Mouse (Mus musculus): ENCODE measurements around the gene Gdf10.

Gdf10 gene

GRCm38 (mm10) chr14:33923168-33924070 is at the start of gene Gdf10:
Gdf10 (plus strand) TSS chr14:33923587.
- peak; percentile 9 to 68 for DNase-seq

GRCm38 (mm10) chr14:33878826-33879225 is 44.6 kb upstream of the Gdf10 start:
- peak in 1 of 2 experiments; percentile 24 for DNase-seq

- no peak for DNase-seq
These were observed 43.2 kb upstream of the Gdf10 start for GRCm38 (mm10) chr14:33880236-33880635.

- DNase-seq = no peak
These were observed 41.9 kb upstream of the Gdf10 start for GRCm38 (mm10) chr14:33881471-33881870.

GRCm38 (mm10) chr14:33883046-33883445 is 40.3 kb upstream of the Gdf10 start:
- DNase-seq = no peak

- no peak for DNase-seq
These were observed 37.9 kb upstream of the Gdf10 start for GRCm38 (mm10) chr14:33885466-33885865.

GRCm38 (mm10) chr14:33888387-33889035 is 34.9 kb upstream of the Gdf10 start:
- no peak for DNase-seq

GRCm38 (mm10) chr14:33889971-33890370 is 33.4 kb upstream of the Gdf10 start:
- DNase-seq = no peak

- peak in 1 of 2 experiments; percentile 39 for DNase-seq
These were observed 31.9 kb upstream of the Gdf10 start for GRCm38 (mm10) chr14:33891507-33891906.

- DNase-seq = no peak
These were observed 27.6 kb upstream of the Gdf10 start for GRCm38 (mm10) chr14:33895777-33896176.

GRCm38 (mm10) chr14:33896628-33897300 is 26.6 kb upstream of the Gdf10 start:
- no peak for DNase-seq

GRCm38 (mm10) chr14:33902783-33903182 is 20.6 kb upstream of the Gdf10 start:
- DNase-seq = no peak

GRCm38 (mm10) chr14:33903199-33903598 is 20.2 kb upstream of the Gdf10 start:
- DNase-seq = no peak

- DNase-seq = no peak
These were observed 18.5 kb upstream of the Gdf10 start for GRCm38 (mm10) chr14:33904851-33905250.

GRCm38 (mm10) chr14:33913727-33914126 is 9.7 kb upstream of the Gdf10 start:
- peak; percentile 76 to 89 for DNase-seq

- DNase-seq = no peak
These were observed 9.2 kb upstream of the Gdf10 start for GRCm38 (mm10) chr14:33914206-33914605.

- no peak for DNase-seq
These were observed 2.4 kb upstream of the Gdf10 start for GRCm38 (mm10) chr14:33920727-33921559.

- no peak for DNase-seq
These were observed 618 bp upstream of the Gdf10 start for GRCm38 (mm10) chr14:33922771-33923167.

- DNase-seq = no peak
These were observed 8.5 kb downstream of the Gdf10 start for GRCm38 (mm10) chr14:33931853-33932252.

- DNase-seq = peak; percentile 70 to 91
These were observed 9.7 kb downstream of the Gdf10 start for GRCm38 (mm10) chr14:33932935-33933703.

GRCm38 (mm10) chr14:33933778-33934317 is 10.5 kb downstream of the Gdf10 start:
- peak; percentile 60 to 84 for DNase-seq
